Comparison of ENCODE assay signal across 21 mouse cellular contexts in the genomic region with DNA sequence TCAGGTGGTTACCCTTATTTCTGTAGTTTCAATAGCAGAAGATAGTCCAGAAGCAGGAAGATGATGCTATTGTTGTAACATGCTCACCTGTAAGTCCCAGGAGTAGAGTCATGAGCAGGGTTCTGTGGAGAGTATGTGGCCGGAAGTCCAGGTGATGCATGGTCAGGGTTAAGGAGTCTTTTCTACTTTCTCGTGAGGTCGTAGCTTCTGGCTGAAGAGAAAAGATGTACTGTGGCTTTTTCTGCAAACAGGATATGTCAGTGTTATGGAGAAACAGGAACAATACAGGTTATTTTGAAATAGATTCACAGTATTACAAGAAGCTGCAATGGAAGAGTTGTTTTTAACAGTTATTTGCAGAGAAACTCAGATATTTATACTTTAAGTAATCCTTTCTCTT. TPM values are rescaled to one million over a fixed set of nuclear protein-coding genes. Genes with fewer than 3 reads are reported as not detected.
"Had no signal": no experiment of that assay in that cellular context is flagged by ENCODE, and none has a peak within 500 bp of the region (broad histone marks: within the 10 kb centered on the region; RNA-seq: fewer than 3 reads in every experiment).

A gene (minus strand): TSS at position 240 of the 400 bp plus-strand sequence.

- DNase-seq: kidney, adult 11 months; kidney, adult 9 months; kidney, postnatal 10 days; kidney, postnatal 4 days; lung, embryonic 14.5 days; lung, postnatal 14 days; right cerebral cortex, postnatal 14 days; thymus, postnatal 25 days had no signal

- H3K9me3 ChIP-seq: midbrain, embryonic 13.5 days had no signal

- H3K4me3 ChIP-seq: layer of hippocampus, adult 2 months; limb, embryonic 12.5 days; midbrain, embryonic 13.5 days; myocyte; neural tube, embryonic 15.5 days had no signal

- H3K4me1 ChIP-seq: limb, embryonic 12.5 days; midbrain, embryonic 13.5 days; neural tube, embryonic 15.5 days had no signal

- H3K36me3 ChIP-seq: limb, embryonic 12.5 days; midbrain, embryonic 13.5 days; neural tube, embryonic 15.5 days had no signal

- H3K4me2 ChIP-seq: limb, embryonic 12.5 days; lung, embryonic 14.5 days; midbrain, embryonic 13.5 days; neural tube, embryonic 15.5 days had no signal

- H3K27ac ChIP-seq: layer of hippocampus, adult 2 months; limb, embryonic 12.5 days; macrophage; midbrain, embryonic 13.5 days; neural tube, embryonic 15.5 days; stomach, postnatal 0 days had no signal

- H3K27me3 ChIP-seq: limb, embryonic 12.5 days; midbrain, embryonic 13.5 days; neural tube, embryonic 15.5 days had no signal

- ATAC-seq: midbrain, embryonic 13.5 days had no signal

- H3K9ac ChIP-seq: limb, embryonic 12.5 days; lung, embryonic 14.5 days; midbrain, embryonic 13.5 days; neural tube, embryonic 15.5 days had no signal

RNA-seq across cellular contexts. Expression of the gene that starts here (rescaled TPM):
- total RNA-seq: layer of hippocampus, adult 2 months; layer of hippocampus, postnatal 10 days; left cerebral cortex, postnatal 36 days; liver, adult 2 months; midbrain, postnatal 0 days had no signal
- polyA plus RNA-seq: intestine, embryonic 14.5 days; limb, embryonic 12.5 days; liver, adult 2 months; lung, embryonic 14.5 days; macrophage; midbrain, embryonic 13.5 days; midbrain, postnatal 0 days; myocyte; neural tube, embryonic 11.5 days; neural tube, embryonic 15.5 days; stomach, postnatal 0 days had no signal
